Mouse (Mus musculus): ENCODE data around the gene Nol4l.

Nol4l gene

DNA sequence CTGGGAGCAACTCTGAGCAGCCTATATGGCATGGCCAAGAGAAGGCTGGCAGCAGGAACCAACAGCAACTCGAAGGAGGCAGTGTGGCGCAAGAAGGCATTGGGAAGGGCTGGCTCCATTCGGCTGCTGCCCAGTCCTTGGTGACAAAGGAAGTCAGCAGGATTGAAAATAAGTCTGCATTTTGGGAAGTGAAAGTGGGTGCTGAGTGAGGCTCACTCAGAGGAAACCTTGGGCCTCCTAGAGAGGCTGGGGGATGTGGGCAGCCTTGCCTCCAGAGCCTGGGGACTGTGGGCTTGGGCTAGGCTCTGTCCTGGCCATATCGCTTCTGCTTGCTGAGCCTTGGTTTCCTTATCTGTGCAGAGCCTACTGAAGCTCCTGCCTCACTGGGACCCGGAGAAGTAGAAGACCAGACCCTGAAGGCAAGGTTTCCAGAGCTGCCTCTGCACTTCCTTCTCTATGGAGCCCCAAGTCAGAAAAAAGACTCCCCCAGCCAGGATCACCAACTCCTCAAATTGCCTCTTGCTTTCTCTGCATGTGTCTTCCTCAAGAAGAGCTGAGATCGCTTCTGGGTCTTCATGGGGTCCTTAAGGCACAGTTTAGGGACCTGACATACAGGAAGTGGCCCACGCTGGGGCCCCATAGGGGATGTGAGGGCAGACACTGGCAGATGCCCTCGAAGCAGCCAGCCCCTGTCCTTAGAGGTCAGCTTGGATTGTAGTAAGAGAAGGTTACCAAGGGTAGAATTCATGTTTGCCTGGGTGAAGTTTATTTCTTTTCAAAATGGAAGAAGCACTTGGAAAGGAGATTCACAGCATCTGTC is 14.3 kb upstream of the Nol4l start:
- no peak for DNase-seq (ENCODE audit: low spot score in 2 of 2)

DNA sequence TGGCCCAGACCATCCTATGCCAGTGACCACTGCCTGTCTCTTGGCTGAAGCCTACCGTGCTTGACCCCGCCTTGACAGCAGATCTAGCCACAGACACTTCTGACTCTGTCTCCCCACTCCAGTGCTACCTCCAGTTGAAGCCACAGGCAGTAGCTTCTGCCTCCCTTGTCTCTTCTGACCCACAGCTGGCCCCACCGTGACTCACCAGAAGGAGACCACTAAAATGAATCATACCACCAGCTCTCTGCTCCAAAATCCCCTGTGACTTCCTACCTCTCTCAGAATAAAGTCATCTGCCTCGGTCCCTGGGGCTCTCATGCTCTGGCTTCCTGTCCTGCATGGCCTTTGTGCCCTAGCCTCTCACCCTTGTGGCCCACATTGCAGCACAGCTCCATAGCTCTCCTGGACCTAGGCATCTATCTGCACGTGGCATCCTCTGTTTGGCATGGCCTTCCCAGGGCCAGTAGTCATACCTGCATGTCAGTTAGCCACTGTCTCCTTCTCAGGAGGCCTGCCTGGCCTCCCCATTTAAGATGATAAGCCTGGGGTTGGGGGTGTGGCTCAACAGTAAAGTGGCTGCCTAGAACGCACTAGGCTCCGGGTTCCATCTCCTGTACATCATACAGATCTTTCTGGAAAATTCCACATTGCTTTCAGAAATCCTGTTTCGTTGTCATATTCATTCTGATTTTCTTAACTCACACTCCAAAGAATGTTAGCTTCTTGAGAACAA is 13.3 kb upstream of the Nol4l start:
- DNase-seq (ENCODE audit: low spot score in 2 of 2): no peak

DNA sequence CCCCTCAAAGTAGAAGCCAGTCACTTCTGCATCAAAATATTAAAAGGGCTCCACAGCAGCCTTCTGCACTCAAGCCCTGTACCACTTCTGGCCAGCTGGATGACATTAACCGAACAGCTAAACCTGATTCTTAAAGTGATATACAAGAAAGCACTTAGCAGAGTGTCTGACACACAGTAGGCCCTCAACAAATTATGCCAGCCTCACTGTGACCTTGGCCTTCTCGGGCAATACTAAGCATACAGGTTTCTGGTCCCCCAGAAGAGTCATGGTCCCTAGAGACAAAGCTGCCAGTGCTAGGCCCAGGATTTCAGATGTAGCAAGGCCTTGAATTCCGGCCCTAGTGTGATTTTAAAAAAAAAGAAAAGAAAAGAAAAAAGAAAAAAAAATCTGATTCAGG is 9.1 kb upstream of the Nol4l start:
- DNase-seq (ENCODE audit: low spot score in 2 of 2): no peak

DNA sequence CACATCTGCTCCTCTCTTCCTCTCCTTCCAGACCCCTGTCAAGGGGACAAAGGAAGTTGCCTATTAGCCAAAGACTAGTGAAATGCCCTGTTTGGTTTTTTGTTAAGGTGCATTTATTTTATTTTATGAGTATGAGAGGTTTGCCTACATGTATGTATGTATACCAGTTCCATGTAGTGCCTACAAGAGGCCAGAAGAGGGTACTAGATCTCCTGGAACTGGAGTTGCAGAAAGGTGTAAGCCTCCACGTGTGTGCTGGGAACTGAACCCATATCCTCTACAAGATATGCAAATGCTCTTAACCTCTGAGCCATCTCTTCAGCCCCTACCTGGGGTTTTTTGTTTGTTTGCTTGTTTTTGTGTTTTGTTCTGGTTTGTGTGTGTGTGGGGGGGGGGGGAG is 4.2 kb upstream of the Nol4l start:
- DNase-seq (ENCODE audit: low spot score in 2 of 2): no peak

DNA sequence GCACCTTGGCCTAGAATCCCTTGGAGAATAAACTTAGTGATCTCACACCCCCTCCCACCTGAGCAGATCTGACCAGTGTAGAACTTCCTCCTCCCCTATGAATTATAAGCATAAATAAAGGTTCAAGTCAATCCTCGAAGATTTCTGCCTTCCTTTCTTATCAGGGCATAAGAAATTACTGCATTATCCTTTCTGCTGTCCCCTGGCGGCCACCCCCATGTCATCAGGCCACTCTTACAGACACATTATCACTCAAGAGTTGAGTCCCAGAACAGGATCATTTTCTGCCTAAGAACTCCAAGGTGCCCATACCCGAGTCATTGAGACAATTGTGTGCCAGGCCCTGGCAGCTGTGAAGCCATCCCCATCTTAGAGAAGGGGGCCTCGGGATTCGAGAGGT is 1.2 kb upstream of the Nol4l start:
- DNase-seq (ENCODE audit: low spot score in 2 of 2): no peak

DNA sequence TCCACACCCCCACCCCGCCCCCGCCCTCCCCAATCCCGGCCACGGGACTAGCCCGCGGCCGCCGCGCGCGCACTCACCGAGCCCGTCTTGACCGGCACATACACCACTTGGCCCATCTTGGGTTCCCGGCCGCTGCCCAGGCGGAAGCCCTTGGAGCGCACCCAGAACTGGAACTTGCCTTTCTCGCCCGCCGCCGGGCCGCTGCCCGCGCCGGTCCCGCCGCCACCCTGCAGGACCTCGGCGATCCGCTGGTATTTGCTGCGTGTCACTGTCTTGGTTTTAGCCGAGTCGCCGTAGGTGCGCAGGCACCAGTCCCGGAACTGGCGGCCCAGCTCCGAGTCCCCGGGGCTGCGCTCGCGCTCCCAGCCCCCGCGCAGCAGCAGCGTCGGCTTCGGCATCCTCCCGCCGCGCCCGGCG is 398 bp downstream of the Nol4l start:
- peak in 1 of 2 experiments; percentile 60 for DNase-seq (ENCODE audit: low spot score in 2 of 2)

DNA sequence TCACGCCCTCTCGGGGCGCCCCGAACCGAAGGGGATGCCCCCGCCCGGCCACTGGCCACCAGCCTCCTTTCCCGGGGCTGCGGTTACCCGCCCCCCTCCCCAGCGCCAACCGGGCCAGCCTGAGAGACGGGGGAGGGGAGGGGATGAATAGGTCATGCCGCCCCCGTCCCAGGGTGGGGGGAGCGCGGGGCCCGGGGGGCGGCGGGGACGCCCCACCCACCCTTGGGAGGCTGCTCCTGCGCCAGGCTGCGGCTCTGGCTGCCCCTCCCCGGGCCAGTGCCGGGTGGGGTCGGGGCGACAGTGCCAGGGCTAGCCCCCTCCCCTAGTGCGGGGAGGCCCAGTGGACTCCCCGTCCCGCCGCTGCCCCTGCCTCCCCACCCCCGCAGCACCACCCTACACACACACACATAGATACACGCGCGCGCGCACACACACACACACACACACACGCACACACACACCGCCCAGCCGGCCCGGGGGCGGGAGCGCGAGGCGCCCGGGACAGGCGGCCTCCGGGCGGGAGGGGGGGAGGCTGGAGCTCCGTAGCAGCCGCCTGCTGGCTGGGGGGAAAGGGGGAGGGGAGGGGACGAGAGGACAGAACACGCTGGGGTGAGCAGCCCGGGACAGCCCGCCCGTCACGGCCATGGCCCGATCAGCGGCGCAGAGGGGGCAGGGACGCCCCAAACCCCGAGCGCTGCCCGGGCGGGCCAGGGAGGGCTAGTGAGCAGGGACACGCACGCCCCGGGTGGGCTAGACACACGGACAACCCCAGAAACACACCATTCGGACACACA is 1.0 kb downstream of the Nol4l start:
- peak in 1 of 2 experiments; percentile 48 for DNase-seq (ENCODE audit: low spot score in 2 of 2)

DNA sequence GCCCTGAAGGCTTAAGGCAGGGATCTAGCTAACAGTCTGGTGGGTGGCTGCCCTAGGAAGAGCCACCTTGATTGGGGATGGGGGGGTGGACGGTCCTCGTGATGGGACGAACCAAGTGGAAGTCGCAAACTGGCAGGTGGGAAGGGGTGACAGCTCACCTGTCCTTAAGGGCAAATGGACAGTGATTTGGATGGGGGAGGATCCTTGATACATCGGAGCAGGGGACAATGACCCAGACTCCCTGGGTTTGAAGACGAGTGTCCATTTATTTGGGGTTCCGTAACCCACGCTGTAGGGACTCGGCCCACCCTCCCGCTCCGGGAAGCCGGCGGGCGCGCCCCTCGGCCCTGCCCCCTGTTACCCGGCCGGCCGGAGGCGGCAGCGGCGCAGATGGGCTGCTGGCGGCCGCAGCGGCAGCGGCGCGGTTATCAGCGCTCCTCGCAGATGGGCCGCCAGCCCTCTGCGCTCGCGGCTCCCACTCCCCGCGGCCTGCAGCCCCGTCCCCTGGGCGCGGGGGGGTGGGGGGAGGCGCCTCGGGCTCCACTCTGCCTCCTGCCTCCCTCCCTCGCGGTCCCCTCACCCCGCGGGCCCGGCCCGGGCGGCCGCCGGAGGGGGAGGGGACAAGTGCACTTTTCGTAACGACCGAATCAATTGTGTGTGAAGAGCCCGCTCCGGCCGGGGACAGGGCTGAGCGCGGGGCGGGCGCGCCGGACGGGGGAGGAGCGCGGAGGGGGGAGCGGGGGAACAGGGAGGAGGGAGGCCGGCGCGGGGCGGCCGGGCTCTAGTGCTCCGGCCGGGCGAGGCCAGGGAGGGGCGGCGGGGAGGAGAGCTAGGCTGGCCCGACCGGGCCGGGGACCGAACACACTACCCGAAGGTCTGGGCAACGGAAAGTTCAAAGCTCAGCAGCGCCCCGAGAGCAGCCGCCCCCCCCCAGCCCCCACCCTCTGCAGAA is 1.9 kb downstream of the Nol4l start:
- peak in 1 of 2 experiments; percentile 58 for DNase-seq (ENCODE audit: low spot score in 2 of 2)

DNA sequence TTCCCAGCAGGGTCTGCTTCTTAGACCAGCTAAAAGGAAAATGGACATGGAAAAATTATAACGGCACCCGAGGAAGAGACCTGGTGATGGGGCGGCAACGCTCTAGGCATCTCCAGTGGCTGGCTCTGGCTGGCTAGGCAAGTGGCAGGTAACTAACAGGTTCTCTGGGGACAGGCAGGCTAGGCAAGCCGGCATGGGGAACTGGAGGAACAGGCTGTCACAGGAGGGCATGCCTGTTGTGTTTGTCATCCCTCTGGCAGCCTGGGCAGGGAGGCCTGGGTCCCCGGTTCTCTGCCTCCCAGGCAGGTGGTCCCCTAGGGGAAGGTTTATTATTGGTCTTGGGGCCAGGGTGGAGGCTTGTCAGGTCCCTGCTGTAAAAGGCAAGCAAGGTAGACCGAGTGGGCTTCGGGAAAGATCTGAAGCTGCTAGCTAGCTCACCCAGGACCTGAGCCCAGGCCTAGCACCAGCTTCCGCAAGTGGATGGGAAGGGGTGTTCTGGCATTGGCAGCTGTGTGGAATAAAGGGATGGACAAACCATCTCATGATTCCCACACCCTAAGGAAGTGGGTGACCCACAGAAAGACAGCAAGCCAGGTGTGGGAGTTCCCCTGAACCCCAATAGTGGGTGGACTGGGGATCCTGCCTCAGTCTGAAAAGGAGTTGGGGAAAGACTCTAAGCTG is 2.8 kb downstream of the Nol4l start:
- no peak for DNase-seq (ENCODE audit: low spot score in 2 of 2)

DNA sequence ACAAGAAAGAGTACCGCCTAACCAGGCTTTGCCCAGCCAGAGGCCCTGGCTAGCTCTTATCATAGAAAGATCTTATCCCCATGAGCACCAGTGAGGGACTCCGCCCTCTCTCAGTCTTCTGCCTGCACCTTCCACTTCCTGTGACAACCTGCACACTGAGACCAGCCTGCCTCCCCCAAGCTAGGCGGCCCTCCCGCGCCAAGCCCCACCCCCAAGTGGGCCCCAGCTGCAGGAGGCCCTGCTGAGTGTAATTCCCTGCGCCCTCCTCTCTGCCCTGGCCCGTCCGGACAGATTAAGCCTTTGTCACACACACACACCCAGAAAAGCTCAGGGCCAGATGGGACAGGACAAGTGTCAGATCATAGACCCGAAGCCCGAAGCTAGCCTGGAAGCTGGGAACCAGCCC is 3.9 kb downstream of the Nol4l start:
- no peak for DNase-seq (ENCODE audit: low spot score in 2 of 2)

DNA sequence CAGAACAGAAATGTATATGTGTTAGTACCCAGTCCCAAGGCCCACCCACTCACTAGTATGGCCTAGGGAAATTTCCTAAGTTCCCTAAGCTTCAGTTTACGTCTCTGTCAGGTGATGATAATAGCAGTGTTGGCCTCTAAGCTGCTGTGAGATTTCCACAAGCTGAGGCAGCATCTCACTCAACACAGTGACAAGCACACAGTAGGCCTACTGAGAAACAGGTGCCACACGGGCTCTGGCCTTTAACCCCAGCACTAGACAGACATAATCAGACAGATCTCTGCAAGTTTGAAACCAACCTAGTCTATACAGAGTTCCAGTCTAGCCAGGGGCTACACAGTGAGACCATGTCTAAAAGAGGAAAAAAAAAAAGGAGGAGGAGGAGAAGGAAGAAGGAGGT is 5.0 kb downstream of the Nol4l start:
- DNase-seq (ENCODE audit: low spot score in 2 of 2): no peak

DNA sequence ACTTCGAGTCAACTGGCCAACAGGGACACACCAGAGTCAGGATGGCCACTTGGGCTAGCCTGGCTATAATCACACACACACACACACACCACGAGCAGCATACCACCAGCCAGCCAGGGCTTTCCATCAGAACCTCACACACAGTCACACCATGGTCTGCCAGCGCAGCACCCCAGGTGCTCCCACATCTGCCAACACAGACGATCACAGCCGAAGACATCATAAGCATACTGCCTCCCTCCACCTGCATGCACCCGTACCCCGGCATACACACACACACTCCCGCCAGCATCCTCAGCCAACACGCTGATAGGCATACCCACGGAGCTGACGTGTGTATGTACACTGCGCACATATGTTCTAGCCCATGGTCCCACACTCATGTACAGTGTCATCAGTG is 6.1 kb downstream of the Nol4l start:
- DNase-seq (ENCODE audit: low spot score in 2 of 2): no peak

DNA sequence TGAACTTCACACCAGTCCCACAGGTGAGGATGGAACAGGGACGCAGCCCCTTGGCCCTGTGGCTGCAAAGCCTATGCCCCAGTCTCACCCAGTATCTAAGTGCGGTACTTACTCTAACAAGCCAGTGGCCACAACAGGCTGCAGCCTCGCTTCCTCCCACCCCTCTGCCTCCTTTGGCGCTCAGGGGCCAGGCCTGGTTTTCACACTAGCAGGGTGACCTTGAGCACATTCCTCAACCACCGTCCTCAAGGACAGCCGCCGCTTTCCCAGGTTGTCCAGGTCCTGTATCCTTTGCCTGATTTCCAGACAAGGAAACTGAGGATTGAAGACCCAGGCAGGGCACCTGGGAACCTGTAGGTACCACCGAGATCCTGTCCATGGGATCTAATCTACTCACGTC is 6.6 kb downstream of the Nol4l start:
- no peak for DNase-seq (ENCODE audit: low spot score in 2 of 2)

DNA sequence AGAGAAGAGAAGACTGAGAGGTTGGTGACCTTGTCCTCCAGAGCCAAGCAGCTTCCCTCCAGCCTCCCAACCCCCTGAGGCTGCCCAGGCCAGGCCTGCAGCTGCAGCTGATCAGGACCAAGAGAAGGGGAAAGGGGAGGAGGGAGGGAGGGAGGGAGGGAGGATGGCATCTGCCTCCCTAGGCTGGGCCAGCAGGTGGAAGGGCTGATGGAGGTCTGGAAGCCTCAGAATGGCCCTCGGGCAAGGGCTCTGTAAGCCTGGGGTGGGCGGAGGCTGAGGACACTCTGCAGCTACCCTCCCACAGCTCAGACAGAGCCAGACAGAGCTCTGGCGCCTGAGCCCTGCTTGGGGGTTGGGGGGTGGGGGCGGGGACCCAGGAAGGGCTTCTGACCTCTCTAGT is 7.5 kb downstream of the Nol4l start:
- DNase-seq (ENCODE audit: low spot score in 2 of 2): no peak

DNA sequence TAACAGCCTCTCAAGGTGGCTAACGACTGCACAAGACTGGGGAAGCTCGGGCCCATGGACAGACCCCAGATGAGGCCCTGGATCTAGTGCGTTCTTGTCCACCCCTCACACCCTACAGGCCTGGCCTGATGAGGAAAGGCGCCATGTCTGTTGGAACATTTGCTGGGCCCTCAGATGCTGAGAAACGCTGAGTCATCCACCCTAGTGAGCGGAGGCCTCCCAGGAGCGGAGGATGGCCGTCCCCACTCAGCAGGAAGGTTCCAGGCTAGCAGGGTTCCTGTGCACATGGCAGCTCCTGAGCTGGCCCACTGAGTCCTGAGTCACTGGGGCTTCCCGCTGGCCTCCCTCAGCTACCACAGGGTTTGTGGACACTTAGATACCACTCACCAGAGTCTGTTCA is 9.7 kb downstream of the Nol4l start:
- DNase-seq (ENCODE audit: low spot score in 2 of 2): no peak

DNA sequence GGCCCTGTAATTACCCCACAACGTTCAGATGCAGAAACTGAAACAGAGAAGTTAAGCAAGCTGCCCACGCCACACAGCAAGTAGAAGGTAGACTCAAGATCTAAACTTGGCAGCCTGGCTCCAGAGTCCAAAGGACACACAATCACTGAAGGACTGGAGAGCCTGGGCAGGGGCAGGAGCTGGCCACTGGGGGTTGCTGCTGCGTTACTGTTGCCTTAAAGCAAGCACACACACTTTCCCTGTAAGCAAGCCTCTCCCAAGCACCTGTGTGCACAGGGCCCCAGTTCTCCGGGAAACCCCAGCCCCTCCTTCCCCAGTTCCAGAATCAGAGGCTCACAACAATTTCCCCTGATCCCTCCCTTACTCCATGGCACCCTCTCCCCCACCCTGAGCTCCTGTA is 12.8 kb downstream of the Nol4l start:
- DNase-seq (ENCODE audit: low spot score in 2 of 2): no peak

DNA sequence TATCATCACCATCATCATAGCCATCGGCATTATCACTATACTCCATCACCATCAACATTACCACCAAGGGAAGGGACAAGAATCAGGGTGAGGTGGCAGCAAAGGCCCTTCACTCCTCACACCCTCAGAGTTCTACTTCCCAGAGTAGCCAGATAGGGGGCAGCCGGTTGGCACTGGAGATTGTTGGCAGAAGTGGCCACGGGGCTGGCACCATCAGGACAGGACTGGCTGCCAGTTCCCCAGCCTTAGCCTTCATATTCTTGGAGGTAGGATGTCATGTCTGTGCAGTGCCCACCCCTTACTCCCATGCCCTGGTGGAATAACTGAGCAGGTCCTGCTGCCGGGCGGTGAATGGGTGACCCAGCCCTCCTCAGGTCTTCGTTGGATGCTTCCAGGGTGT is 14.2 kb downstream of the Nol4l start:
- peak in 1 of 2 experiments; percentile 61 for DNase-seq (ENCODE audit: low spot score in 2 of 2)

DNA sequence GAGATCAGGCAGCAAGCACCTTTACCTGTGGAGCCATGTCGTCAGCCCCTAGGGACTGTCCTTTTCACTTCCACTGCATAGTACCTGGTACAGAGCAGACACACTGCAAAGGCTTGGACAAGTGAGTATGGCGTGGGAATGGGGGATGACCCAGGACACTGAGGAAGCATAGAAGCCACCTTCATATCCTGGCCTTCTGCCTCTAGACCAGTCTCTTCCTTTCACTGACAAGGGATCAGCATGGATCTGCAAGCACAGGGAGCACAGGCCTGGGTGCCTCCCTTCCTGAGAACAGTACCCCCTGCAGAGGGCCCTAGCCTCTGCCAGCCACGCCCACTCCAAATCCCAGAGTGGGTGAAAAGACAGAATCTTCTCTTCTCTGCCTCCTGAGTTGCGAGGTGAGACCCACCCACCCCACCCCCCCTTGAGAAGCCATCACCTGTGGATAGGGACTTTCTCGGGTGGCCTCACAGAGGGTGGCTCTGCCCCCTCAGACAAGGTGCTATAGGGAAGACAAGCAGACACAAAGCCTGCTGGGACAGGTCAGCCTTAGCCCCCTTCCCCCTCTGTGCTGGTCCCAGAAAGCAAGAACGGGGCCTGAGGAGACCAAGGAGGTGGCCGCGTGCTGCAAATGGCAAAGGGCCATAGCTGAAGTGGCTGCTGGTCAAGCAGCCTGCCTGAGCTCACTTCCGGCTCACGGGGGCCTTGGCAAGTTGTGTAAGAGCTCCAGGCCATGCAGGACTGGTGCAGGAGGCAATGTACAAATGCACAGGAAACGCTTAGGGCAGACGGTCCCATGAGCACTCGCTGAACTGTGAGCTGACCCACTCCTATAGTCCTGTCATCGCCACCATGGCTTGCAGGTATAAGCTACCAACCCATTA is 15.0 kb downstream of the Nol4l start:
- no peak for DNase-seq (ENCODE audit: low spot score in 2 of 2)

DNA sequence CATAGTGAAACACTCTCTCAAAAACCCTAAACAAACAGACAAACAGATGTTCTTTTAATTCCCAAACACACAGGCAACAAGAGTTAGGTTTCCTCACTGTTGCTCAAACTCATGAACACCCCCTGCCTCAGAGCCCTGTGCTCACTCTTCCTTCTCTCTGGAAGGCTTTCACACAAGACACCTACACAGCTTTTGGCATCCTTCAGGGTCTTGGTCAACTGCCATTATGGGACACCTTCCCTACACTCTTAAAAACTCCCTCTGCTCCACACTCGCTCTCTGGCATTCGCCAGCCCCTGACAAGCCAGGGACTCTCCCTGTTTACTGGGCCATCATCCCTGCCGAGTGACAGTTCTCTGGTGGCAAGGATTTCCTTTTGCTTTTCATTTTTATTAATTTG is 15.8 kb downstream of the Nol4l start:
- no peak for DNase-seq (ENCODE audit: low spot score in 2 of 2)
